Mouse (Mus musculus): Measurements from ENCODE around the gene Kcnh6.

GRCm38 (mm10) chr11:105990231-105990630 is 17.7 kb upstream of the Kcnh6 start:
- TF ChIP-seq CTCF (IDR thresholded peaks at IDR 0.05; ENCODE audit: low read depth, low read length): no peak
- TF ChIP-seq POLR2A (IDR thresholded peaks at IDR 0.05; ENCODE audit: extremely low read depth, insufficient read depth, low read length): no peak

Data from liver, adult 2 months (tissue).